Mouse (Mus musculus): ENCODE measurements around the gene Ugt1a6b. TPM values are rescaled to one million over a fixed set of nuclear protein-coding genes. Genes with fewer than 3 reads are reported as not detected.

The Ugt1a6b gene
- polyA plus RNA-seq, 1 experiment: not detected

DNA sequence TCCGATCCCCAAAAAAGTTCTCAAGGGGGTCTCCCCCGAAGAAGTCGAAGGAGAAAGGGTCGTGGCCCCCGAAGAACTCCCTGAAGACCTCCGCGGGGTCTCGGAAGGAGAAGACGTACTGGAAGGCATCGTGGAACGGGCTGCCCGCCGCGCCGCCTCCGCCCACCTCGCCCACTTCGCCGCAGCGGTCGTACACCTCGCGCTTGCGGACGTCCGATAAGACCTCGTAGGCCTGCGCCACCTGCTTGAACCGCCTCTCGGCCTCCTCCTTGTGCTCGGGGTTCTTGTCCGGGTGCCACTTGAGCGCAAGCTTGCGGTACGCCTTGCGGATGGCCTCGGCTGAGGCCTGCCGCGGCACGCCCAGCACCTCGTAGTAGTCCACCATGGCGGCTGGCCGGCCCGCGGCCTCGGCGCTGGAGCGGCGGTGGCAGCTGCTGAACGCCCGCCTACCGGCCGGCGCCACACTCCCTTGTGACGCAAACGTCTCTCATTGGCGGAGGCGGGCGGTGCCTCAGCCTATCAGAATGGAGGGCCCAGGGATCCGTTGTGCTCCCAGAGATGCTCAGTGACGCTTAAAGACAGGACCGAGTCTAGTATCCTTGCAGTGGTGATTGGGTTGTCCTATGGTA lies 102.4 kb downstream of the Ugt1a6b start, which contains the start of gene Dnajb3:
Gene Dnajb3 (minus strand): TSS at position 489 of the 629 bp plus-strand sequence.
- Histone ChIP-seq H3K4me3 (replicated peaks) (peak within 1 kb of the TSS; percentile 81), H3K9me3 (ENCODE audit: control insufficient read depth, low read length) (peaks cover 16% of the 10 kb centered on the region), H3K36me3 (ENCODE audit: control insufficient read depth) (peaks cover 41% of the 10 kb centered on the region), H3K4me1 (ENCODE audit: control insufficient read depth) (peaks cover 65% of the 10 kb centered on the region), H3K27me3 (ENCODE audit: control insufficient read depth) (peaks cover 2% of the 10 kb centered on the region)
- no peak for TF ChIP-seq TAL1 (IDR thresholded peaks at IDR 0.05; ENCODE audit: low read length)
- TF ChIP-seq GATA1 (IDR thresholded peaks at IDR 0.05; ENCODE audit: low read length): peak; percentile 27; the same call in 1 of the 2 replicates

DNA sequence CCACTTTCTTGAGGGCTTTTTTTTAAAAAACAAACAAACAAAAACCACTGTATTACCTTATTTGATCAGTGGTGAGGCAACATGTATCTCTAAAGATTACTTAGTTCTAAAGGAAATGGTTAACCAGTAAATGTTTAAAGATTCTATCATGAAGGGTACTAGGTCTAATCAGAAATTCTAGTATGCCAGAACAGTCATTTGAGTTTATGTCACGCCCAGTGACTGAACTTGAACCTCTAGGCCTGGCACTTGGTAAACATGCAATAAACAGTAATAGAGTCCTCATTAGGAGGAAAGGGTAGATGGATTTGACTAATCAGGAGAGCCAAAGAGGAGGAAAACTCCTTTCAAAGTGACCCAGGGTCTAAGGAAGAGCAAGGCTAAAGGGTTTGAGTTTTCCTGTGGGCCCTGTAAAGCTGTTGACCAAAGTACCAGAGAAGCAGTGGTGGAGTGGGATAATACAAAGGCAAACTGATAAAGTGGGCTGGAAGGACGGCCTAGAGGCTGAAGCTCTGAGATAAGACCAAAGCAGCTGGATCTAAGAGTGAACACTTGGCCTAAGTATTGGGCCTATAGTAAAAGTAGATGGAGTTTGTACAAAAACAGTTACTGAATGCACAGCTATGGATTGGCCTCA lies 103.9 kb downstream of the Ugt1a6b start:
- peak; percentile 88 for TF ChIP-seq TAL1 (IDR thresholded peaks at IDR 0.05; ENCODE audit: low read length)
- TF ChIP-seq GATA1 (IDR thresholded peaks at IDR 0.05; ENCODE audit: low read length): peak; percentile 97
- H3K9me3 ChIP-seq (ENCODE audit: control insufficient read depth, low read length): peaks cover 21% of the 10 kb centered on the region
- H3K4me1 ChIP-seq (ENCODE audit: control insufficient read depth): peaks cover 65% of the 10 kb centered on the region
- H3K4me3 ChIP-seq (replicated peaks): peak overlapping the region; percentile 25
- H3K36me3 ChIP-seq (ENCODE audit: control insufficient read depth): peaks cover 41% of the 10 kb centered on the region
- H3K27me3 ChIP-seq (ENCODE audit: control insufficient read depth): no peaks in the 10 kb centered on the region

DNA sequence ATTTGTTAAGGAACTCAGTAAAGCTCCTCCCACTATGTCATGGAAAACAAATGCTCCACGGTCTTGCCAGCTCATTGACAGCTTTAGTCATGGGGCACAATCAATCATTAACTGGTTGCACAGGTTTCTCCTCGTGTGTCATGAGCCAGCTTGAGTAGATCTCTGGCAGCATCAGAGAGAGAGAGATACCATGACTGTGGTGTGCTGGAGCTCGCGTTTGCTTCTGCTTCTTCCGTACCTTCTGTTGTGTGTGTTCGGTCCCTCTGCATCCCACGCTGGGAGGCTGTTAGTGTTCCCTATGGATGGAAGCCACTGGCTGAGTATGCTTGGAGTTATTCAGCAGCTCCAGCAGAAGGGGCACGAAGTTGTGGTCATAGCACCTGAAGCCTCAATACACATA lies 108.8 kb downstream of the Ugt1a6b start, which contains the start of gene Ugt1a1:
Gene Ugt1a1 (plus strand): TSS at position 148 of the 400 bp plus-strand sequence.
- Histone ChIP-seq H3K27me3 (ENCODE audit: control insufficient read depth) (no peaks in the 10 kb centered on the region), H3K9me3 (ENCODE audit: control insufficient read depth, low read length) (peaks cover 13% of the 10 kb centered on the region), H3K4me1 (ENCODE audit: control insufficient read depth) (peaks cover 34% of the 10 kb centered on the region), H3K4me3 (replicated peaks) (no peak within 1 kb of the TSS), H3K36me3 (ENCODE audit: control insufficient read depth) (peaks cover 7% of the 10 kb centered on the region)
- peak; percentile 31; the same call in 2 of the 3 replicates for TF ChIP-seq TAL1 (IDR thresholded peaks at IDR 0.05; ENCODE audit: low read length)
- no peak for TF ChIP-seq GATA1 (IDR thresholded peaks at IDR 0.05; ENCODE audit: low read length)

DNA sequence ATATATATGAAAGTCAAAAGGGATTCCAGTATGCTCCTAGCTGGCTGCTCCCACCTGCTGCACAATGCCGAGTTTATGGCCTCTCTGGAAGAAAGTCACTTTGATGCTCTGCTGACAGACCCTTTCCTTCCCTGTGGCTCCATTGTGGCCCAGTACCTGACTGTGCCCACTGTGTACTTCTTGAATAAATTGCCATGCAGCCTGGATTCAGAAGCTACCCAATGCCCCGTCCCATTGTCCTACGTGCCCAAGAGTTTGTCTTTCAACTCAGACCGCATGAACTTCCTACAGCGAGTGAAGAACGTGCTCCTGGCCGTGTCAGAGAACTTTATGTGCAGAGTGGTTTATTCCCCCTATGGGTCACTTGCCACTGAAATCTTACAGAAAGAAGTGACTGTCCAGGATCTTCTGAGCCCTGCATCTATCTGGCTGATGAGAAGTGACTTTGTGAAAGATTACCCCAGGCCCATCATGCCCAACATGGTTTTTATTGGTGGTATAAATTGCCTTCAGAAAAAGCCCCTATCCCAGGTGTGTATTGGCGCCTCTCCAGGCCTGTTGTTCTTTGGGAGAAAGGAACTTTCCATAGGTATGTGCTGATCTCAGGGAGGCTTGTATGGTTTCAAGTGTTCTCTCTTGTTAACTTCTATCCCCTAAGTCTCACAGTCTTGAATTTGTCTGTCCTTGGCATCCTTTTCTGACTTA lies 109.4 kb downstream of the Ugt1a6b start:
- Histone ChIP-seq H3K4me3 (replicated peaks) (no peak overlapping the region), H3K4me1 (ENCODE audit: control insufficient read depth) (peaks cover 27% of the 10 kb centered on the region), H3K36me3 (ENCODE audit: control insufficient read depth) (peaks cover 7% of the 10 kb centered on the region), H3K9me3 (ENCODE audit: control insufficient read depth, low read length) (peaks cover 19% of the 10 kb centered on the region), H3K27me3 (ENCODE audit: control insufficient read depth) (no peaks in the 10 kb centered on the region)
- no peak for TF ChIP-seq GATA1 (IDR thresholded peaks at IDR 0.05; ENCODE audit: low read length)
- no peak for TF ChIP-seq TAL1 (IDR thresholded peaks at IDR 0.05; ENCODE audit: low read length)

DNA sequence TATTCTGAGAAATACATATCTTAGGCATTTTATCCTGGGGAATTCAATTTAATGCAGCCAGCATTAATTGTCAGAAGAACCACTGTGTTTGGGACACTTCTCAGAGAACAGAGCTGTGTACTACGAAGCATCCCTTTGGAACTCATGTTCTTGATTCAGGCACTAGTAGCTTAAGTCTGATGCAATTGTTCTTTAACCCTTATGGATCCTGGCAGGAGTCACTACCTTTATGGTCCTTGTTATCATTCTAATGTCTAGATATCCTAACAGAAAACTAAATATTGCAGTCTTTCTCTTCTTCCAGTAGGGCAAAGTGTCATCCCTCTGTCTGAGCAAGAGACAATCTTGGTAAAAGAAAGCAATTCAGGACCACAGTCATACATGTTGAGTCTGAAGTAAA lies 110.0 kb downstream of the Ugt1a6b start:
- peaks cover 21% of the 10 kb centered on the region for H3K9me3 ChIP-seq (ENCODE audit: control insufficient read depth, low read length)
- H3K4me3 ChIP-seq (replicated peaks): no peak overlapping the region
- no peaks in the 10 kb centered on the region for H3K27me3 ChIP-seq (ENCODE audit: control insufficient read depth)
- peaks cover 21% of the 10 kb centered on the region for H3K4me1 ChIP-seq (ENCODE audit: control insufficient read depth)
- H3K36me3 ChIP-seq (ENCODE audit: control insufficient read depth): 0 out of 2 replicates have a peak, but pooled peaks cover 5% of the 10 kb centered on the region
- no peak for TF ChIP-seq GATA1 (IDR thresholded peaks at IDR 0.05; ENCODE audit: low read length)
- no peak for TF ChIP-seq TAL1 (IDR thresholded peaks at IDR 0.05; ENCODE audit: low read length)

DNA sequence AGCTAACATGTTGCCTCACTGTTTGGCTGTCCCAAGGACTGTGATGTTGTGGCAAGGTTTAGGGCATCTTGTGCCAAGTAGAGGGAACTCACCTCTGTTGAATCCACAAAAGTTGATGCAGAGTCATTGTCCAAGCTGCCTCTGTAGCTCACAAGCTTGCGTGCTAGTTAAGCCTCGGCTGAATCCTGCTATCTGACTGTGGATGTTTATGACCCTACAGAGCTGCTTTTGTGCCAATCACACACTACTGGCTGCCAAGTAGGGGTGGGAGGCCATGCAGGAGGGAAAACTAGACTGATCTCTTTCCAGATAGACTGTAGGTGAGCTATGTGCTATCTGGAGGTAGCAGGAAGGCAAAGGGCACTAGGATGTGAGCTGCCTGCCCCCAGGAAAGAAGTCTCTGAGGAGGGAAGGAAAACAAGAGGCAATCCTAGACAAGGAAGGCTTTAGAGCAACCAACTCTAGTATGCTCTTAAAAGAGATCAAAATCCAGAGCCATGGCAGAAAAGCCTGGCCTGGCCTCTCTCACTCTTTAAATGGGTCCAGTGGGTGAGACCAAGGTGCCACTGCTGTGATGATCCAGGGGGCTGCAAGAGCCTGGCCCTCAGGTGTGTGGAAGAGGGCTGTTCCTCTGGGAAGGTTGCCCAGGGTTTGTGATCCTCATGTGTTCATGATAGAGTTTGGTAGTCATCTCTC lies 110.9 kb downstream of the Ugt1a6b start:
- peaks cover 13% of the 10 kb centered on the region for H3K4me1 ChIP-seq (ENCODE audit: control insufficient read depth)
- H3K27me3 ChIP-seq (ENCODE audit: control insufficient read depth): no peaks in the 10 kb centered on the region
- no peak overlapping the region for H3K4me3 ChIP-seq (replicated peaks)
- H3K36me3 ChIP-seq (ENCODE audit: control insufficient read depth): 0 out of 2 replicates have a peak, but pooled peaks cover 2% of the 10 kb centered on the region
- H3K9me3 ChIP-seq (ENCODE audit: control insufficient read depth, low read length): peaks cover 21% of the 10 kb centered on the region
- TF ChIP-seq GATA1 (IDR thresholded peaks at IDR 0.05; ENCODE audit: low read length) (no peak), TAL1 (IDR thresholded peaks at IDR 0.05; ENCODE audit: low read length) (no peak)

DNA sequence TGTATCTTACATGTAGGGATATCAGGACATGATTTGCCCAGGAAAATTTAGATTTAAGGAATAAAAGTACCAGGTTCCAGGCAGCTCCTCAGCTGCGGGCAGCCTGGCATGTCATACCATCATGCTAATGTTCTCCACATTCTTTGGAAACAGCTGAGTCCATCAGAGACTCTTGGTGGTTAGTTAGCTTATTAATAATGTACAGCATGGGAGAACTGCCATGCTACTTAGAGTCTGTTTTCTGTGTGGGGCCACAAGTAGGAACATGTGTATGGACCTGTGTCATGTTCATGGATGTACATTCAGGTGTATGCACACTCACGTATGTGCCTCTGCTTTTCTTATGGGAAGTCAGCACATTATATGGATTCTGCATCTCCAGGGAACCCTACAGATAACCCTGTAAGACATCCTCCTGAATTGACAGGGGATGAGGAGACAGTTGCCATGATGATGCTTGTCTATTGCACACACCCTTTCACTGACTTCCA lies 111.5 kb downstream of the Ugt1a6b start:
- TF ChIP-seq GATA1 (IDR thresholded peaks at IDR 0.05; ENCODE audit: low read length): no peak
- no peak for TF ChIP-seq TAL1 (IDR thresholded peaks at IDR 0.05; ENCODE audit: low read length)
- Histone ChIP-seq H3K4me1 (ENCODE audit: control insufficient read depth) (peaks cover 8% of the 10 kb centered on the region), H3K4me3 (replicated peaks) (no peak overlapping the region), H3K9me3 (ENCODE audit: control insufficient read depth, low read length) (peaks cover 21% of the 10 kb centered on the region), H3K27me3 (ENCODE audit: control insufficient read depth) (no peaks in the 10 kb centered on the region), H3K36me3 (ENCODE audit: control insufficient read depth) (no peaks in the 10 kb centered on the region)

DNA sequence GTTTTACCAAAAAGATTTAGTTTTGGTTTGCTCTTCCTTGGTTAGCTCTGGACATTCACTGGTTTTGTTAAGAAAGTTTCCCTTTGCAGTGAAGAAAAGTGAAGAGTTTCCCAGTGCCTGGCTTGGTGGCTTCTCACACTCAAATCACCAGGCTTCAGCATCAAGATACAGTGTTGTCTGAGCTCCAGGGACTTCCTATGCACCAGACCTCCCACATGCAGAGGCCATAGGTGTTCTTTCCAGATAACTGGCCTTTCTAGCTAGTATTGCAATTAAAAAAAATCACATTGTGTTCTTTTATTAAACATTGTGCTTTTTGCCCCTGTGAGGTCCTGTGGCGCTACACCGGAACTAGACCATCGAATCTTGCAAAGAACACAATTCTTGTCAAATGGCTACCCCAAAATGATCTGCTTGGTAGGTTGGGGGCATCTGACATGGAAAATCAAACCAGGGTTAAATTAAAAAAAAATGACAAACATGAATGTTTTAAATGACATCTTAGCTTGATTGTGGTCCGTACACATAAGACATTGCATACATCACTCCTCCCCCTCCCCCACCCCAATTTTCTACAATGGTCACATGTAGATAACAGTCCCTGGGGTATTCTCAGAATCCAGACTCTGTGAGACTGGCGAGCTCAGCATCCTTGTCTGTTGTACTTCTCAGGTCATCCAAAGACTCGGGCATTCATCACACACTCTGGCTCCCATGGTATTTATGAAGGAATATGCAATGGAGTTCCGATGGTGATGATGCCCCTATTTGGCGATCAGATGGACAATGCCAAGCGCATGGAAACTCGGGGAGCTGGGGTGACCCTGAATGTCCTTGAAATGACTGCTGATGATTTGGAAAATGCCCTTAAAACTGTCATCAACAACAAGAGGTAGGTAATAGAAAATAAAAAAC lies 112.7 kb downstream of the Ugt1a6b start:
- no peak overlapping the region for H3K4me3 ChIP-seq (replicated peaks)
- H3K36me3 ChIP-seq (ENCODE audit: control insufficient read depth): no peaks in the 10 kb centered on the region
- peaks cover 21% of the 10 kb centered on the region for H3K9me3 ChIP-seq (ENCODE audit: control insufficient read depth, low read length)
- TF ChIP-seq TAL1 (IDR thresholded peaks at IDR 0.05; ENCODE audit: low read length): no peak
- TF ChIP-seq GATA1 (IDR thresholded peaks at IDR 0.05; ENCODE audit: low read length): no peak
- H3K4me1 ChIP-seq (ENCODE audit: control insufficient read depth): peaks cover 3% of the 10 kb centered on the region; the same call in 1 of the 2 replicates
- H3K27me3 ChIP-seq (ENCODE audit: control insufficient read depth): no peaks in the 10 kb centered on the region

Data from erythroblast, embryonic 14.5 days (primary cell).